Mouse (Mus musculus): ENCODE measurements around the gene Mup10. TPM values are rescaled to one million over a fixed set of nuclear protein-coding genes. Genes with fewer than 3 reads are reported as not detected.
"Not testable (repeated sequence)": the region's sequence is repeated elsewhere in the genome, so short reads cannot be mapped to it uniquely, and the experiment has no call there.

The Mup10 gene
- not detected in 2 replicates for total RNA-seq (2017)

- not testable (repeated sequence) for ATAC-seq (replicated peaks; ENCODE audit: low read depth, poor library complexity, severe bottlenecking)
These were observed at the start of gene Mup10 for GRCm38 (mm10) chr4:60582099-60582498. TSS of gene Mup10 (minus strand) at chr4:60582199.

Other genes starting within 250 kb of the Mup10 start
- gene Mup9, start 160.2 kb downstream of the Mup10 start, total RNA-seq (2017), result not detected in 2 replicates
- gene Mup1, start 80.2 kb downstream of the Mup10 start, total RNA-seq (2017), result not detected in 2 replicates
- not detected in 2 replicates for gene Mup11, start 80.2 kb upstream of the Mup10 start, total RNA-seq (2017)
- not detected in 2 replicates for gene Mup12, start 159.1 kb upstream of the Mup10 start, total RNA-seq (2017)
- not detected in 2 replicates for gene Mup22, start 239.3 kb upstream of the Mup10 start, total RNA-seq (2017)

All from common myeloid progenitor, adult 5-6 weeks (primary cell).